Mouse (Mus musculus) frontal cortex, postnatal 25 days (tissue): ENCODE measurements around the gene Hectd4.

Source experiments
- DNase-seq, 2 experiments: peaks; one replicate each; pipeline ENCODE4 v3.0.0; 2022; ENCODE audit warnings: low spot score in 2 of 2

Gene Hectd4

GRCm38 (mm10) chr5:121395621-121396020 is 175.6 kb downstream of the Hectd4 start:
- no peak for DNase-seq

- DNase-seq: peak; percentile 77 to 84
Observed at GRCm38 (mm10) chr5:121397187-121398145, 177.4 kb downstream of the Hectd4 start, which contains the start of gene Naa25. Gene Naa25, plus strand, starts transcription at chr5:121397936.

- no peak for DNase-seq
Observed at GRCm38 (mm10) chr5:121398146-121398964, 178.3 kb downstream of the Hectd4 start.

DNA sequence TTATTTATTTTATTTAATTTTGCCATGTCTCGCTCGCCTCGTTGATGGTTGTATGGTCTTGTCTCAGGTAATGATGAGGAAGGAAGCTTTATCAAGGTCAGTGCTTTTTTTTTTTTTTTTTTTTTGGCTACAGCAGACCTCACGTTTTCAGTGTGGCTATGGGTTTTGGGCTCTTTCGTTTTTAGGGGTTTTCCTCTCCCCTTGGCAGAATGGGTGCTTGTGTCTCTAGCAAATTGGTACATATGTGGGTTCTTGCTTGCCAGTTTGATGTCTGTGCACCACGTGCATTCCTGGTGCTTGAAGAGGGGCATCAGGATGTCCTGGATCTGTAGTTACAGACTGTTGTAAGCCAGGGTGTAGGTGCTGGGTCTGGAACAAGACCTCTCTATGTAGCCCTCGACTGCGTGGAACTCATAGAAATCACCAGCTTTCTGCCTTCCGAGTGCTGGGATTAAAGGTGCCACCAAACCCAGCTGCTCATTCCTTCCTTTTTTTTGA is 179.0 kb downstream of the Hectd4 start:
- DNase-seq: no peak

- DNase-seq: no peak
Observed at GRCm38 (mm10) chr5:121399540-121399939, 179.5 kb downstream of the Hectd4 start.

- DNase-seq: no peak
Observed at GRCm38 (mm10) chr5:121400064-121400463, 180.0 kb downstream of the Hectd4 start.

GRCm38 (mm10) chr5:121400849-121401248 is 180.8 kb downstream of the Hectd4 start:
- no peak for DNase-seq

GRCm38 (mm10) chr5:121407856-121408255 is 187.8 kb downstream of the Hectd4 start:
- no peak for DNase-seq

- no peak for DNase-seq
Observed at GRCm38 (mm10) chr5:121410975-121411374, 191.0 kb downstream of the Hectd4 start.
